Mouse (Mus musculus): ENCODE measurements at regions not wholly inside any gene's neighbourhood (a gene's known extent, or its start where the extent isn't known, plus 50 kb on each side); places are given as distances from the start of the nearest gene placed in this dataset.
A peak's percentile ranks its signal among the peaks of the same experiment; 100 is the strongest.
"Not testable (repeated sequence)": the region's sequence is repeated elsewhere in the genome, so short reads cannot be mapped to it uniquely, and the experiment has no call there.

DNA sequence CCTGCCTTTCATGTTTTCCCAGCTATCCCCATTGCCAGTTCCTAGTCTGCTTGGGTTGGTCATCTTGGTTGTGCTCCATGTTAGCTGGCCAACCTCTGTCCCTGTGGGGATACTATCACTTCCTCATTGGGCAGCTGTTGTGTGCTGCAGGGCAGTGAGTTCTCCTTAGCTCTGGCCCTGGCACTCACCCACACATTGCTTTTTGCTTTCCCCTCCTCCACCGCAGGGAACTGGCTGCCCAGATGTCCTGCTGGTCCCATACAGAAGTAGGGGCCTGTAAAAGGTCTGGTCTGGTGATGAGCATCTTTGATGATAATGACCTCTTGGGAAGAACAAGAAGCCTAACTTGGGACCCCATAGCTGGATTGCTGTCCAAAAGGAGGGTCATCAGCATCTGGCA lies 308.2 kb upstream of the Gm21863 start:
- DNase-seq (ENCODE audit: low read depth, low spot score): not testable (repeated sequence)

DNA sequence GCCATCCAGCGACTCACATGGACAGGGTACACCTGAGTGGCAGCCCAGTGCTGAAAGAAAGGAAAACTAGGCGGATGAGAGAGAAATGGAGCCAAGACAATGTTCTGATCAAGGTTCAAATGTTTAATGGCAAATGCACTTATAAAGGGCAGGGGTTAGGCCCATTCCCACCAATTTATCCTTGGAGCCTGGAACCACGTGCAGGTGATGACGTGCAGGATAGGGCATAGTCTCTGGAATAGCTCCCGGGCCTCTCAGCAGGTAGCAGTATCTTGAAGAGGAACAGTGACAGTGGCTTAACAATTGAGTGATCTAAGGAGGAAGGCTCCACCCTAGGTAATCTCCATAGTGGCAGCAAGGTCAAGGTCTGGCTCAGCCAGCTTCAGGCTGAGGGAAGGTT lies 285.8 kb upstream of the Gm21863 start:
- DNase-seq (ENCODE audit: low read depth, low spot score): peak; percentile 72

GRCm38 (mm10) chr12:19670636-19671035 lies 283.7 kb upstream of the Gm21863 start:
- peak; percentile 81 for DNase-seq (ENCODE audit: low read depth, low spot score)

Measured in ES-CJ7 (cell line).